Mouse (Mus musculus) neural tube, embryonic 10.5 days (tissue): ENCODE results near the gene Amer1.
A peak's percentile ranks its signal among the peaks of the same experiment; 100 is the strongest.

ENCODE experiments used
- DNase-seq: peaks from one replicate; pipeline ENCODE4 v3.0.0-alpha.2; 2017; ENCODE audit warnings: low spot score; ENCODE audit errors: extremely low spot score

Amer1 gene

DNA sequence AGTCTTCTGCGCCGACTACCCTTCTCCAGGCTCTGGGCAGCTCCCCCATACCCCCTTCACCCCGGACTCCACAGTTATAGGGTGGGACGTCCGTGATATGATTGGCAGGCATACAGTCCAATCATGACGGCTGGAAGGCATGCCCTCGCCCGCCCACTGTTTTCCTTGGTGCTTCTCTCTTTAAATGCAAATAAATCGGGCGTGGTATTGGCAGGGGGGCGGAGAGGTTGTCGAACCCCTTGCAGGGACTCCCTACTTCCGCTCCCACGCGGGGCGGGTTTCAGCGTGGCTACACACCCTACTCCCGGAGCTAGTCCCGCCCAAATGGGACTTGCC, at the start of gene Amer1:
Amer1 (minus strand) TSS at position 97 of the 336 bp plus-strand sequence.
- DNase-seq: peak; percentile 77

- no peak for DNase-seq
Observed at GRCm38 (mm10) chrX:95457166-95457565, 12.5 kb upstream of the Amer1 start.

DNA sequence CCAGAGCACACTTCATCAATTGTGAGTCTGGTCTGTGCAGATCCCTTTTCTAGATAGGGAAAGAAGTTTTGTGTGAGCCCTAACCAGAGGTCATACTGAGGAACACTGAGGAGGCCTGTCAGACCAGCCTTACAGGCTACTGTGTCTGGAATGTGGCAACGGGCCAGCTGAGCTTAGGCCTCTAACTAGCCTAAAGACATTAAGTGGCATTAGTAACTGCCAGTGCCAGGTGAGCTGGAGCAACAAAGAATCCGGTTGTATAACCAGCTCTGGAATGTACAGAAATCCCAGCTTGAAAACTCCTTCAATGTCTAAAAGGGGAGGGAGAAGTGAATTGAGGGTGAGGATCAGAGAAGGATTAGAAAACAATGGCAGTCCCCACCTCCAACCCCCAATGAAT, 1.2 kb upstream of the Amer1 start:
- no peak for DNase-seq

- no peak for DNase-seq
Observed at GRCm38 (mm10) chrX:95445141-95445540, 469 bp upstream of the Amer1 start.

DNA sequence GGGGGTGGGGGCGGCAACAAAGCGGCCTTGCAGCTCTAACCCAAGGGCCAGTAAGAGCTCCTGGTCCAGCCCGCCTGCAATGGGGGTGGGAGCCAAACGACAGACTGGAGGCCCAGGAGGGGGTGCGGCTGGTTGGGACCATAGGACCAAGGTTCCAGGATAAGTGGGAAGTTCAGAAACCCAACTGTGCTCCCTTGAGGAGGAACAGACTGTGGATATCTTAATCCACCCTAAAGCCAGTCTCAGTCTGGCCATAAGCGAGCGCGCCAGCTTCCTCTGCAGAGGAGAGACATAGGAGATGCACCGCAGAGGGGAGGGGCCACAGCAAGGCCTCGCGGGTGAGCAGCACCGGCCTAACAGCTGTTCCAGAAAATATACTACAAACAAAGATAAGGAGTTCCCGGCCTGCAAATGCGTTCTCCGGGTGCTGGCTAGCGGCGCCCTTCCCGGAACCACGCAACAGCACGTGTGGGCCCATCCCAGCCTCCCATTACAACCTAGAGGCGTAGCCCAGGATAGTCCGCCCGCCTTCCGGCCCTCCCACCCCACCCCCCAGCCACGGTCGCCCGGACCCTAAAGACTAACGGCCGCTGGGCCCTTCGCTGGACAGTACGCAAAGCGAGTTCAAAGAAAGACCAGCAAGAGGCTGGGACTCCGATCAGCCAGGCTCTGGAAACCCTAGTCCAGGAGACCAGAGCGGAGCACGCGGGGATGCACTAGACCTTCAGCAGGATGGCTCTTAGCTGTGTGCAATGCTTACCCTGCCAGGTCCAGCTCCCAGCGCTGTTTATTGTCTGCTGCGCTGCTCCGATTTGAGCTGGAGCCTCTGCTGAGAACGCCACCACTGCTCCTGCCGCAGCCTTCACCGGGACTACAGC, 535 bp downstream of the Amer1 start:
- DNase-seq: peak; percentile 56

- peak; percentile 30 for DNase-seq
Observed at GRCm38 (mm10) chrX:95443390-95443789, 1.3 kb downstream of the Amer1 start.

DNA sequence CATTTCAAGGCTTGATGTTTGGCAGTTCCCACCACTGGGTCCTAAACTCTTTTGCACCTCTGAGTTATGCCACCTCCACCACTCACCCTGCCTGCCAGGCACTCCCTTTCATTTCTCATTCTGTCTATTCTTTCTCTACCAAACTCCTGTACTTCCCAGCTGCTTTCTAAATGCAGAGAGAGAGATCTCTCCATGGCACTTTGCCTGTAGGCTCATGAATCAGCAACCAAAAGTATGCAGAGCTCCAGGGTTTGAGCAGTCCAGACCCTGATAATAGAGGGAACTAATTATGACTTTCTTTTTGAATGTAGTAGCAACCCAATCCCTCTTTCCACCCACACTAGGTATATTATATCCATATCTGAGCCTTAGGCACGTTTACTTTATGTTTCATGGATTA, 2.4 kb downstream of the Amer1 start:
- DNase-seq: no peak

- DNase-seq: no peak
Observed at GRCm38 (mm10) chrX:95441290-95441689, 3.4 kb downstream of the Amer1 start.

- no peak for DNase-seq
Observed at GRCm38 (mm10) chrX:95438491-95438890, 6.2 kb downstream of the Amer1 start.

GRCm38 (mm10) chrX:95437236-95437635, 7.4 kb downstream of the Amer1 start:
- no peak for DNase-seq

- no peak for DNase-seq
Observed at GRCm38 (mm10) chrX:95373101-95373500, 71.6 kb downstream of the Amer1 start.
